Mouse (Mus musculus) heart, postnatal 0 days (tissue): ENCODE measurements around the gene A530064D06Rik.

Source experiments
- CTCF ChIP-seq: IDR thresholded peaks from 2 replicates; pipeline ENCODE4 v1.5.1; 2016; ENCODE audit warnings: antibody characterized with exemption, control low read depth, low read depth
- EP300 ChIP-seq: IDR thresholded peaks from 2 replicates; pipeline ENCODE4 v1.6.1; 2016; ENCODE audit warnings: antibody characterized with exemption, low read depth

GRCm38 (mm10) chr17:48192366-48192765, 25.3 kb upstream of the A530064D06Rik start:
- TF ChIP-seq EP300 (no peak), CTCF (no peak)
